Mouse (Mus musculus): ENCODE measurements around the gene Fras1.

- no peak for TF ChIP-seq CTCF (IDR thresholded peaks at IDR 0.05; ENCODE audit: low read depth)
- TF ChIP-seq EP300 (optimal IDR thresholded peaks at IDR 0.05) = no peak
These were observed 373.6 kb downstream of the Fras1 start for GRCm38 (mm10) chr5:96747195-96747984.

Measured in stomach, postnatal 0 days (tissue).